Mouse (Mus musculus) right cerebral cortex, adult 2 months (tissue): ENCODE measurements at regions not wholly inside any gene's neighbourhood (a gene's known extent, or its start where the extent isn't known, plus 50 kb on each side); places are given as distances from the start of the nearest gene placed in this dataset.
A peak's percentile ranks its signal among the peaks of the same experiment; 100 is the strongest.

Source experiments
- DNase-seq, 2 experiments: peaks; one replicate each; pipeline ENCODE4 v3.0.0; 2021 to 2022; ENCODE audit warnings: low spot score in 2 of 2

GRCm38 (mm10) chr1:76081700-76082099 is 535.6 kb downstream of the Slc4a3 start:
- no peak for DNase-seq

- no peak for DNase-seq
Observed at GRCm38 (mm10) chr1:76083273-76084036, 537.4 kb downstream of the Slc4a3 start.

- no peak for DNase-seq
Observed at GRCm38 (mm10) chr1:76091031-76091430, 545.0 kb downstream of the Slc4a3 start.

GRCm38 (mm10) chr1:76113281-76113680 is 567.2 kb downstream of the Slc4a3 start:
- DNase-seq, result no peak

- DNase-seq, result no peak
Observed at GRCm38 (mm10) chr1:76120840-76121239, 574.8 kb downstream of the Slc4a3 start.

- DNase-seq, result no peak
Observed at GRCm38 (mm10) chr1:76130353-76130752, 584.3 kb downstream of the Slc4a3 start.

GRCm38 (mm10) chr1:76136810-76137209 is 590.7 kb downstream of the Slc4a3 start:
- no peak for DNase-seq

- no peak for DNase-seq
Observed at GRCm38 (mm10) chr1:76137701-76138100, 591.6 kb downstream of the Slc4a3 start.

- DNase-seq, result no peak
Observed at GRCm38 (mm10) chr1:76143516-76143915, 597.5 kb downstream of the Slc4a3 start.

GRCm38 (mm10) chr1:76148963-76149362 is 602.9 kb downstream of the Slc4a3 start:
- DNase-seq, result no peak

GRCm38 (mm10) chr1:76156291-76156690 is 610.2 kb downstream of the Slc4a3 start:
- DNase-seq, result no peak

GRCm38 (mm10) chr1:76167486-76167885 is 621.4 kb downstream of the Slc4a3 start:
- no peak for DNase-seq

- DNase-seq, result no peak
Observed at GRCm38 (mm10) chr1:76181181-76181580, 635.1 kb downstream of the Slc4a3 start.

- no peak for DNase-seq
Observed at GRCm38 (mm10) chr1:76194844-76195243, 648.8 kb downstream of the Slc4a3 start.

GRCm38 (mm10) chr1:76197651-76198050 is 651.6 kb downstream of the Slc4a3 start:
- no peak for DNase-seq

GRCm38 (mm10) chr1:76200906-76201305 is 654.8 kb downstream of the Slc4a3 start:
- no peak for DNase-seq

- no peak for DNase-seq
Observed at GRCm38 (mm10) chr1:76212486-76212885, 666.4 kb downstream of the Slc4a3 start.

GRCm38 (mm10) chr1:76244721-76245120 is 698.7 kb downstream of the Slc4a3 start:
- no peak for DNase-seq

GRCm38 (mm10) chr1:76246181-76246796 is 700.2 kb downstream of the Slc4a3 start:
- DNase-seq, result peak in 1 of 2 experiments; percentile 11

GRCm38 (mm10) chr1:76247126-76247525 is 701.1 kb downstream of the Slc4a3 start:
- DNase-seq, result no peak

- DNase-seq, result no peak
Observed at GRCm38 (mm10) chr1:76258217-76258616, 712.2 kb downstream of the Slc4a3 start.

GRCm38 (mm10) chr1:76276148-76276547 is 730.1 kb downstream of the Slc4a3 start:
- no peak for DNase-seq

GRCm38 (mm10) chr1:76276624-76277023 is 730.6 kb downstream of the Slc4a3 start:
- DNase-seq, result no peak
